Mouse (Mus musculus) stomach, postnatal 0 days (tissue): ENCODE results near the gene Olfr70.

Source experiments
- CTCF ChIP-seq: IDR thresholded peaks from 2 replicates; pipeline ENCODE4 v1.5.1; 2016; ENCODE audit warnings: antibody characterized with exemption, low read depth, mild to moderate bottlenecking, moderate library complexity
- EP300 ChIP-seq: optimal IDR thresholded peaks from 2 replicates; pipeline ENCODE3; 2016; ENCODE audit warnings: antibody characterized with exemption

- no peak for TF ChIP-seq CTCF
- TF ChIP-seq EP300: no peak
These were observed 47.2 kb downstream of the Olfr70 start, which contains the start of gene Spag8 for GRCm38 (mm10) chr4:43653161-43654015.
